Comparison of ENCODE assay signal across 12 mouse cellular contexts in the genomic region with DNA sequence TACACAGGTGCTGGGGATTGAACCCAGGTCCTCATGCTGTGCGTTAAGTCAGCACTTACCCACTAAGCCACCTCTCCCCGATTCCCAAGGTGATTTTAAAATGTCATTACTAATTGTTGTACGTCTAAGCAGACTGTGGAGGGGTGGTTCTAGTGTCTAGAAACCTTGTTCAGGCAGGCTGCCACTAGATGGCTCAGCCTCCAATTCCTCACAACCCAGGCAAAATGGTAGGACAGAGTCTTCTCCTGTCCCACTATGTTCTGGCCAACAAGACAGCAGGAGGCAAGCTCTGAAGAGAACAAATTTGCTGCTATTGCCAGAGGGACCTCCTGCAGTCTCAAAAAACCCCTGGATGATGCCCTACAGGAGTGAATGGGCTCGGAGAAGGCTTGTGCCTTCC. TPM values are rescaled to one million over a fixed set of nuclear protein-coding genes. Genes with fewer than 3 reads are reported as not detected.
A peak's percentile ranks its signal among the peaks of the same experiment; 100 is the strongest.
DNase-seq lines count a peak whose midpoint lies in the region; ATAC-seq lines count a peak whose summit lies in the region.
"Had no signal": no experiment of that assay in that cellular context is flagged by ENCODE, and none has a peak within 500 bp of the region (broad histone marks: within the 10 kb centered on the region; RNA-seq: fewer than 3 reads in every experiment).

No protein-coding gene starts in this region.

- DNase-seq in cerebellum, adult 9-11 months: peak; percentile 28
- no peak for DNase-seq in cerebellum, adult 11-12 months
- DNase-seq in layer of hippocampus, adult 11-12 months (ENCODE audit: low spot score): peak; percentile 35
- DNase-seq in layer of hippocampus, adult 8-10 months (ENCODE audit: low spot score in 2 of 2): no peak
- DNase-seq in 416B (ENCODE audit: low read depth): peak; percentile 36
- DNase-seq in cerebellum, postnatal 25 days: peak; percentile 35 to 58
- DNase-seq in urinary bladder, postnatal 4 days (ENCODE audit: low spot score in 2 of 2): no peak
- DNase-seq in forebrain, embryonic 11.5 days (ENCODE audit: low spot score): no peak
- DNase-seq: kidney, postnatal 4 days had no signal

- 0 out of 2 replicates have a peak, but pooled peaks cover 2% of the 10 kb centered on the region for H3K4me1 ChIP-seq in forebrain, embryonic 11.5 days (replicated peaks; ENCODE audit: control insufficient read depth, insufficient read depth, low read length)

- H3K9ac ChIP-seq in forebrain, embryonic 11.5 days (ENCODE audit: low read length): no peak overlapping the region
- H3K9ac ChIP-seq: embryonic facial prominence, embryonic 15.5 days; hindbrain, embryonic 13.5 days had no signal

- H3K36me3 ChIP-seq in forebrain, embryonic 11.5 days (ENCODE audit: control insufficient read depth, insufficient read depth, low read length): no peaks in the 10 kb centered on the region
- H3K36me3 ChIP-seq: embryonic facial prominence, embryonic 15.5 days; hindbrain, embryonic 13.5 days had no signal

- ATAC-seq in forebrain, embryonic 11.5 days (replicated peaks; ENCODE audit: low FRiP score): no peak

- WGBS in forebrain, embryonic 11.5 days: 64% methylated on average over 4 of the region's 4 CpGs

- H3K27ac ChIP-seq in forebrain, embryonic 11.5 days (ENCODE audit: low read depth, low read length): no peak overlapping the region
- H3K27ac ChIP-seq: embryonic facial prominence, embryonic 15.5 days; hindbrain, embryonic 13.5 days; macrophage had no signal

- H3K27me3 ChIP-seq in forebrain, embryonic 11.5 days (ENCODE audit: control insufficient read depth, insufficient read depth, low read length): no peaks in the 10 kb centered on the region
- H3K27me3 ChIP-seq: embryonic facial prominence, embryonic 15.5 days; hindbrain, embryonic 13.5 days had no signal

- H3K4me3 ChIP-seq in forebrain, embryonic 11.5 days (ENCODE audit: low read depth, low read length): no peak overlapping the region
- H3K4me3 ChIP-seq: embryonic facial prominence, embryonic 15.5 days; hindbrain, embryonic 13.5 days had no signal

- no peaks in the 10 kb centered on the region for H3K9me3 ChIP-seq in forebrain, embryonic 11.5 days (ENCODE audit: control insufficient read depth, low read length)
- H3K9me3 ChIP-seq: embryonic facial prominence, embryonic 15.5 days; hindbrain, embryonic 13.5 days had no signal

- H3K4me2 ChIP-seq in forebrain, embryonic 11.5 days (ENCODE audit: low read depth, low read length, severe bottlenecking): no peak overlapping the region
- H3K4me2 ChIP-seq: embryonic facial prominence, embryonic 15.5 days; hindbrain, embryonic 13.5 days had no signal

RNA-seq across cellular contexts. Expression of a gene that starts 47.0 kb away (rescaled TPM):
- 1 to 10 TPM; 1.4 to 4.4 (median 1.9) TPM for total RNA-seq in layer of hippocampus, adult 8-10 months (2022)
- 0.76 and 1.0 TPM in 2 replicates for polyA plus RNA-seq in forebrain, embryonic 11.5 days (2014; fragmentation: Nextera tagmentation; extraction: Ambion mirVana)
- polyA plus RNA-seq: macrophage had no signal

Comparison
In these comparisons a context has a peak if more than half of its experiments do, and no peak if none do; other contexts are left out.
1. DNase-seq: peak in cerebellum, adult 9-11 months (single experiment), layer of hippocampus, adult 11-12 months (single experiment), 416B (single experiment) and cerebellum, postnatal 25 days (2 of 2); none in cerebellum, adult 11-12 months (single experiment), layer of hippocampus, adult 8-10 months (0 of 2), urinary bladder, postnatal 4 days (0 of 2) and forebrain, embryonic 11.5 days (single experiment).